Mouse (Mus musculus) hindlimb bud, embryonic 11.5 days (tissue): ENCODE results near the gene Rnaseh2c.

Source experiments
- DNase-seq: peaks from one replicate; pipeline ENCODE4 v3.0.0-alpha.2; 2012; ENCODE audit warnings: low read depth, low spot score; ENCODE audit errors: extremely low spot score

The Rnaseh2c gene

DNA sequence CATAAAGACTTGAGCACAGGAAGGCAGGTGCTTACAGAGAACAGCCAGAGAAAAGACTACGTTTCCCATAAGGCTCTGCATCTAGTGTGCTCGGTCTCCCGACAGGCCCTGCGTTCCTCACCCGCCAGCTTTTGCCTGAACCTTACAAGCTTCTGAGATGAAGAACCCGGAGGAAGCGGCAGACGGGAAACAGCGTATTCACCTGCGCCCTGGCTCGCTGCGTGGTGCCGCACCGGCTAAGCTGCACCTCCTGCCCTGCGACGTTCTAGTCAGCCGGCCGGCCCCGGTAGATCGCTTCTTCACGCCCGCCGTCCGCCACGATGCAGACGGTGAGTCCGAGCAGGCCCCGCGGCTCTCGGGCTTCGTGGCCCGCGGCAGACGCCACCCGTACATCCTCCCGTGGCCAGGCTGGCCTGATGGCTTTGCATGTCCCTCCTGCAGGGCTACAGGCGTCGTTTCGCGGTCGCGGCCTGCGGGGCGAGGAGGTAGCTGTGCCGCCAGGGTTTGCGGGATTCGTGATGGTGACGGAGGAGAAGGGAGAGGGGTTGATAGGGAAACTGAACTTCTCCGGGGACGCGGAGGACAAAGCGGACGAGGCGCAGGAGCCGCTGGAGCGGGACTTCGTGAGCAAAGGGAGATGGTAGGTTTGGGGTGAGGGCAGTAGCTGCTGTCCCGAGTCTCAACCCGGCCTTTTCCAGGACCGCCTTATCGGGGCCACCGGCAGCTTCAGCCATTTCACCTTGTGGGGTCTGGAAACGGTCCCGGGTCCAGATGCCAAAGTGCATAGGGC, at the start of gene Rnaseh2c:
Rnaseh2c (plus strand) TSS at position 122 of the 790 bp plus-strand sequence.
- DNase-seq: peak; percentile 52

DNA sequence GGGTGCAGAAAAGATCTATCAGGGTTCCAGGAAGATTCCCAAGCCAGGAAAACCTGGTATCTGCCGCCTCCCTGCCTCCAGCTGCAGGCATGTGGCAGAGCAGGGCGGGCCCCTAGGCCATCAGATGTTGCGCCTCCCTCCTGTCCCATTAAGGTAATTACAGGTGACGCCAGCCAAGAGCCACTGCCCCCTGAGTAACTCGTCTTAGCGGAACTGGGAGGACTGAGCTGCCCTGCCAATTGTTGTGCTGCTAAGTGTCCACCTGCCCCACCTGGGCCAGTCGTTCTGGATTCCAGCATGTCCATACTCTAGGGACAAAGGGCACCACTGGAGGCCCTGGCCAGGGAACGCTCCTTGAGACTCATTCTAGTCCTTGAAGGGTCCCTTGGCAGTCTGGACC, 47.9 kb upstream of the Rnaseh2c start:
- DNase-seq: no peak

DNA sequence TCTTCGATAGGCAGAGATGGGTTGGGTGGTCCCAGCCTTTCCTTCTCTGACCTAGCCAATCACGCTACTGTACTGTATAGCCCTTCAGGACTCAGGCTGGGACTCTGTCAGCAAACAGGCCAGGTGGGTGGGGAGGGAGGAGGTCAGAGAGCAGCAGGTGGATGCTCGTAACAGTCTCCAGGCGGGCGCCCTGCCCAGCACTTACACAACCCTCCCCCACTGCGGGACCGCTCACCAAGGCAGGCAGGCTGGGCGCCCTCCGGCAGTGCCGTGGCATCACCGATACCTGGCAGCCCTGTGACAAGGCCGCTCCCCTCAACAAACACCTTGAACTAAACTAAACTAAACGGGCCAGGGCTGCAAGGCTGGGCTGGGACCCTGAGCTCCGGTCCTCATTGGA, 47.5 kb upstream of the Rnaseh2c start:
- no peak for DNase-seq

DNA sequence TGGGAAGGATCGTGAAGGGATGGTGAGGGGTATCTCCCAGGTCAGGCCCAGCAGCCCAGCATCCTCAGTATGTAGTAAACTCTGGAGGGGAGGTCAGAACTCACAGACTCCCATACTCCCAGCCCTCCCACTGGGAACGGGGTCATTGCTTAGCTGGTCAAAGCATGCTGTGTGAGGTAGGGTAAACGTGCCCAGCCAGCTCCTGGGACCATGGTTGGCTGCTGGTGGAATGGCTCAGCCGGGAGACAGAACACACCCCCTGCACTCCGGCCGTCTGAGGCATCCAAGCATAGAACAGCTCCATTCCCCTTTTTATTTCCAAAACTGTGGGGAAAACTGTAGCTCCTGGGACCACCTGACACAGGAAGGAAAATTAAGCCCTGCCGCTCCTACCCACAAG, 43.5 kb upstream of the Rnaseh2c start:
- DNase-seq: no peak

DNA sequence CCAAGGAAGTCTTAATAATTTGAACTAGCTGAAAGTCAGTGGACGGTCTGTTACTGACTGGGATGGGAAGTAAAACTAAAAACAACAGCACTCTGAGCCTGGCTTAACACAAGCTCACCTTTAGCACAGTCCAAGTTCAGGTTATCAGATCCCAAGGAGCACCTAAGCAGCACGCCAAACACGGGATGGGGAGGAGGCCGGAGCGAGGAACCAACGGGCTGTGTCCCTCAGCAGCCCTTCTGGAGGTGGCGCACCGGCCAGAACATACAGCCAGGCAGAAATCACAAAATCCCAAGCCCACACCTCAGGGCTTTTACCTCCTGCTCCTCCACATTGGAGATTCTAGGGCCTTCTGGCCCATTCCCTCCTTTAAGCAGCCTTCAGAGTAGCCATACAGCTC, 42.9 kb upstream of the Rnaseh2c start:
- DNase-seq: no peak

DNA sequence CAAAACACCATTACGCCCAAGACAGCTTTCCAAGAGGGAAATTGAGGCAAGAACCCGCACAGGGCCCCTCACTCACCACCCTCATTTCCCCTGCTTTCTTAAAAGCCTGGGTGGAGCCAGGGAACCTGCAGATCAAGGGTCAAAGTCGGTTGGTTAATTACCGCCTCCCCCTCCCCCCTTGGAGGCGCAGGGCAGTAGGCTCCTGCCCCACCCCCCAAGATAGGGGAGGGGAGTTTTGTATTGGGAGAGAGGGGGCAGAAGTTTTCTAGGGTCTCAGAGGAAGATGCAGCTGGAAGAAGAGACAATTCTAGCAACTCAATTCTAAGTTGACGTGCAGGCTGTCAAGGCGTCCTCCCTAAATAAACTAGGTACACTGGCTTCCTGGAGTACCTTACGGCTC, 42.4 kb upstream of the Rnaseh2c start:
- no peak for DNase-seq

DNA sequence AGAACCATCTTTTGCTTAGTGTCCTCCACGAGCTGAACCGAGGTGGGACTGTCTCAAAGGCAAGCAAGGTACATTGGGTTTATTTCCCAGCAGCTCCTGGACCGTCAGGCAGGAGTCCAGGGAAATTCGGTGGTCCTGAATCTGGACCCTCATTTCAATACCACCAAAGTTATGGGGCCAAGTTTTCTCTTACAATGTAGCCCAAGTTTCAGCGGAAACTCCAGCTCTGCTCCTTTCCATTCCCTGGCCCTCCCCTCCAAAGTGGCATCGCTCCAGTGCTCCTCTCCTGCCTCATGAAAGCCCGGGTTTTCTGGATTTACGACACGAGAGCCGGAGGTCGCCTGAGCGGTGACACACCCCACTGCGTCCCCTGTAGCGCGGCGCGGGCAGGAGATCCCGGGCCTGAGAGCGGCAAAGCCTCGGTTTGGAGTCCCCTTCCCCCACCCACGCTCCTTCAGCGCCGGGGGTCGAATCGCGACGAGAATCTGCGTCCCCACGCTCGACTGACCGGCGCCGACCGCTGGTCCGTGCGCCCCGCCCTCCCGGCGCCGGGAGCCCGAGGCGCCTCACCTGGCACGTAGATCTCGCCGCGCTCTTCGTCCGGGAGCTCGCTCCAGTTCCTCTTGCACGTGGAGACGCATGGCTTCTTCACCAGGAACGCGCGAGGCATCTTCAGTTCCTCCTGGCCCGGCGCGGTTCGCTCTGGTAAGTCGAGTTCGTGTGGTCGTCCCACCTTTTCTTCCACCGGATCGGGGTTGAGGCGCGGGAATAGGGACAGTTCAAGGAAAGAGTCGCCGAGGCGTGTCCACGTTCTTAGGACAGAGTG, 41.8 kb upstream of the Rnaseh2c start:
- no peak for DNase-seq

DNA sequence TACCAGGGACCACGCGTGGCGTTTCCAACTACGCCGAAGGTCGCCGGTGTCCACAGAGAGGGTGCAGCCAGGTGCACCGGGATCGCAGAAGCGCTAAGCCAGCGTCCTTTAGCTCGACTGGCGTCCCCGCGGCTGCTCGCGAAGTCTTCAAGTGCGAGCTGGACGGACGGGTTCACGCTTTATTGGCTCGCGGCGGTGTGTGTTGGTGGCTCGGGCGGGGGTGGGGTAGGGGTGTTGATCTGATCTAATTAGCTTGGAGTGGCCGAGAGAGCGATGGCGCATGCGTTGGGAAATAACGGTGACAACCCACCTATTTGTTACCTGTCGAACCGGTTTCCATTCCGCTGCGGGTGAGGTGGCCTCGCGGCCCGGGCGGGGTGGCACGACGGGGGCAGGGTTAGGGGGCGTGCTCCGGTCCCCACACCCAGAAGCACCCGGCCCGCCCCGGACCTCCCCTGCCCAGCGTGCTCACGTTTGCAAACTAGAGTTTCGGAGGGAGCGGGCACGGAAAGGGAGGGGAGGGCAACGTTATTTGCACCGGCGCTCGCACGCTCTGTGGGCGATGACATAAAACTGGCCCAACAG, 41.1 kb upstream of the Rnaseh2c start, which contains the start of gene Ovol1:
Ovol1 (minus strand) TSS at position 190 of the 585 bp plus-strand sequence.
- no peak for DNase-seq

DNA sequence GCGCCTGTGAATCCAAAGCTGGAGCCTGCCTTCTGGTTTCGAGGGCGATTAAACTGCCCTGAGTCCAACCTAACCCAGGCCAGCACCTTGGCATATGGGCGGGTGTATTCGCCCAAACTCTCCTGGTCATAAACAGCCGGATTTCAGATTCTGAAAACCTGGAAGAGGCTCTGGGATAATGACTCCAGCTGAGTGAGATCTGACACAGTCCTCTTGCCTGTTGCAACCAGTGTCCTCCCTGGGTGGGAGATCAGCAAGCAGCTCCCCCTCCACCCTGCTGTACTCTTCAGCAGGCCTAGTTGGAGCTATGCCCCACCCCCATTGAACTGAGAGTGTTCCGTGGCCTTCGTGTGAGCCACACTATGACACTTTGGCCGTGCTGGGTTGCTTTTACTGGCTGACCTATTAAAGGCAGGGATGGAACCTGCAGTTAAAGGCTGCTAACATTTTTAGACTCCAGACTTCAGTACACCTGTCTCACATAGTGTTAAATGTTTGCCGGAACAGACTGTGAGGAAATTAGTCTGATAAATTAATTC, 40.4 kb upstream of the Rnaseh2c start:
- no peak for DNase-seq

DNA sequence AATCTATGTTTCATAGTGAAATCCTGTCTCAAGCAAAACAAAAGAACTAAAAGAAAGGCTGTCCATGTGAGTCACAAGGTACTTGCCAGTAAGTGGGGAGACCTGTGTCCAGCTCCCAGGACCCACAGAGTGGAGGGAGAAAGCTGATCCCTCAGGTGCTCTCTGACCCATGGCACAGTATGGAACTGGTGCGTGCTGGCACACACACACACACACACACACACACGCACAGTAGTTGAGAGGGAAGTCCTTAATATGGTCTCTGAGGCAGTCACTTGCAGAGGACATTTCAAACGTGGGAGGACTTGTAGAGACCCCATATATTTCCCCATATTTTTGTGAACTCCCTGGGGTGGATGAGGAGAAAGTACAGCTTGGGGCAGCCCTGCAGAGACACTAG, 39.8 kb upstream of the Rnaseh2c start:
- no peak for DNase-seq

DNA sequence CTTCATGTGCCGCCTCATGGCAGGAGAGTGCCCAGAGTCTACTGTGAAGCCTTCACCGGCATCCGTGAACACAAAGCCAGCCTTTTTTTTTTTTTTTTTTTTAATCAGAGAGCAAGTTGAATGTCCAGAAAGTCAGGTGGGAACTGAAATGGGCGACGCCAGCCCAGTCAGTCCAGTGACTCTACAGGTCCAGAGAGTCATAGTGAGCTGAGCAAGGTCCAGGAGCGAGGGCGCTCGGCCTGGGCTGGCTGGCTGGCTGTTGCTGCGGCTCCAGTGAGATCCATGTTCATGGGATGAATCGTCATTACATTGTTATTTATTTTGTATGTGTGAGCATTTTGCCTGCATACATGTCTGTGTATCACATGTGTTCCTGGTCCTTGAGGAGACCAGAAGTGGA, 38.9 kb upstream of the Rnaseh2c start:
- DNase-seq: no peak

DNA sequence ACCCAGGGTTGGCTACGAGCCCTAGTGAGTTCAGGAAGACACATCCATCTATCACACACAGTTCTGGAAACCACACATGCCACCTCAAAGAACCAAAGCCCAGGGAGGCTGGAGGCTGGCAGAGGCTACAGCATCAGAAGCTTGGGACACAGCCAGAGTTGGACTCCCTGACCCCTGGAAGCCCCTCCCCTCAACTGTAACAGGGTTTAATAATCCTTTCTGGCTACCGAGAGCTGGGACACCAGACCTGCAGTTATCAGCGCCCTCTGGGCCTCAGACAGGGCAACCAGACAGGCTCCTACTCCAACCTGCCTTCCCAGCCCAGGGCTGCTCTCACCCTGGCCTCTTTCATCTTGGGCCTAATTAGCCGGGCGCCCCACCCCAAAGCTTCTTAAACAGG, 35.4 kb upstream of the Rnaseh2c start:
- no peak for DNase-seq

DNA sequence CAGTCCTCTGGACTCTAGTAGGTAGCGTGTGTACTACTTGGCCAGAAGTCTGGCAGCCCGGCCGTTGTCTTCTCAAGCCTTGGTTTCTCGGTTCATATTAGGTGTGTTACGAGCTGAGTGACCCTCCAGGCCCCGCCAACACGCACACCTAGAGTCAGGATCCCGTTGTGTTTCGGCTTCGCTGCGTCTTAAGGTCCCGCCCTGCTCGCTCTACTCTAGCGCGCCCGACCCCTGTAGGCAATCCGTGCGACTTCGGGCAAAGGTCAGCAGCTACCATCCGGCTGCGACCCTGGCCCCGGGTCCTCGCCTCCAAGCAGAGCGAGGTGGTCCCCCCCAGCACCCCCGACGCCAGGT, 34.5 kb upstream of the Rnaseh2c start:
- no peak for DNase-seq

DNA sequence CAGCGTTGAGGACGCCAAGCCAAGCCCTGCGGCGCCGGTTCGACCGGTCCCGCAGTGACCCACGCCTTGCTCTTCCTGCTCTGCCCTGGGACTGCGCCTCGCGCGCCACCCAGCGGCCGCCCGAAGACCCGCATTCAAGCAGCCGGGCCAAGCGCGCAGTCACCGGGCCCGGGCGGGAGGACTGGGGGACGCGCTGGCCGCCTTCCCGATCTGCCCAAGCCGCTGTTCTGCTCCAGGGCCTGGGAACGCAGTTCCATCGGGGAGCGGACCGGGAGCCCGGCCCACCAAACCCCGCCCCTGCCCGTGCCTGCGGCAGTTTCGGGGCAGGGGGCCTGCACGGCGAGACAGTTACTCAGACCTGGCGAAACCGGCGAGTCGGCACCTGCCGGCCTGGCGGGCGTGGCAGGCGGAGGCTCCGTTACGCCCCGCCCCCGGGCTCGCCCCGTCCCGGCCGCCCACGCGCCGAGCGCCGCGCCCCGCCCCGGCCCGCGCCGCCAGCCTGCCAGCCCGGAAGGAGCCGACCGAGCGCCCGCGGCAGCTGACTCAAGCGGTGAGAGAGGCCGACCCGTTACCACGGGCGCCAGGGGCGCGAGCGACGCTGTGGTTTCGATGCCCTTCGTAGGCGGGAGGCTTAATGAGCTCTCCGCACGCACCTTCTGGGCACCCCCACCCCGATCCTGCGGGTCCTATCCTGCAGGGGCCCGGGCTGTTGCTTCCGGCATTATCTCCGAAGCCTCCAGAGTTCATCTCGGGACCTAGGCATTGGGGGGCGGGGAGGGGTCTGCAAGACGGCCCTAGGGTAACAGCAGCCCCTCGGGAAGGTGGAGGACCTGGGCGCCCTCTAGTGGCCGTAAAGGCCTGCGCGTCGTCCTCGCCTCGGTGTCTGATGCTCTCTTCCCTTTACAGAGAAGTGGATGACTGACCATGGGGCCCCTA, 33.9 kb upstream of the Rnaseh2c start, which contains the start of gene Ap5b1:
Ap5b1 (plus strand) TSS at position 492 of the 936 bp plus-strand sequence.
- peak; percentile 57 for DNase-seq

DNA sequence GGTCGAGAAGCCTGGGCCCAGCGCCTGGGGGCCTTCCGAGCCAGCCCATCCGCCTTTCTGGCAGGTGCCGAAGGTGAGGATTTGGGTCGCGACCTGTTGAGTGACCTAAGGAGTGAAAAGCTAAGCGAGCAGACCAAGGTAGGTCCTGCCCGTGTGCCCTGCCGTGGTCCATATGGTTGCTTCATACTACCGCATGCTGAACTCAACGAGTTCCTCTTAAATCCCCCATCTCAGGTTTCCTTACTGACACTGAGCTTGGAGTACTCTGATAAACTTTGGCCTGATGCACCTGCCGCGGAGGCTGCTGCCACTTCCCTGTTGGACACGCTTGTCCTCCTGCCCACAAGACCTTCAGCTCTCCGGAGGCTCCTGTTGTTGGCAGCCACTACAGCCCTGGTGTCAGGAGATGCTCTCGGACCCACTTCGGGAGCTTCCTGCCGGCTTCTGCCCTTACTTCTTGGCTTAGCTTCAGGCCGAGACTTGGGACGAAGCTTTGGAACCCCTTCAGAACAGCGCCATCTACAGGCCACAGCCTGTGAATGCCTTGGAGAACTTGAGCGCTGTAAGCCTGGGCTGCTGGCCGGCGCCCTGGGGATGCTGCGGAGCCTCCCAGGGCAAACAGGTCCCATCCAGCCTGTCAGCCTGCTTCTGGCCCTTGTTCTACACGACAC, 33.1 kb upstream of the Rnaseh2c start:
- DNase-seq: peak; percentile 82

DNA sequence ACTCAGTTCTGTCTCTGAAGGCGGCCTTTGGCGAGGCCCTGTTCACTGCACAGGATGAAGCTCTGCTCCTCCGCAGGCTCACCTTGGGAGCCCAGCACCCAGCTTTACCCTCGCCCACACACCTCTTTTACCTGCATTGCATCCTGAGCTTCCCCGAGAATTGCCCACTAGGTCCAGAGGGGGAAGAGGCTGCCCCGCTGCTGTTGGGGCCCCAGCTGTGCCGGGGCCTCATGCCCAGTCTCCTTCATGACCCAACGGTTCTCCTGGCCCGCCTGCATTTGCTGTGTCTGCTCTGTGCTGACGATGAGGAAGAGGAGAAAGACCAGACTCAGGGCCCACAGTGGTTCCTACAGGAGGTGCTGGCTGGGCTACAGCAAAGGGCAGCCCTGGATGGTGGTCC, 32.2 kb upstream of the Rnaseh2c start:
- no peak for DNase-seq

DNA sequence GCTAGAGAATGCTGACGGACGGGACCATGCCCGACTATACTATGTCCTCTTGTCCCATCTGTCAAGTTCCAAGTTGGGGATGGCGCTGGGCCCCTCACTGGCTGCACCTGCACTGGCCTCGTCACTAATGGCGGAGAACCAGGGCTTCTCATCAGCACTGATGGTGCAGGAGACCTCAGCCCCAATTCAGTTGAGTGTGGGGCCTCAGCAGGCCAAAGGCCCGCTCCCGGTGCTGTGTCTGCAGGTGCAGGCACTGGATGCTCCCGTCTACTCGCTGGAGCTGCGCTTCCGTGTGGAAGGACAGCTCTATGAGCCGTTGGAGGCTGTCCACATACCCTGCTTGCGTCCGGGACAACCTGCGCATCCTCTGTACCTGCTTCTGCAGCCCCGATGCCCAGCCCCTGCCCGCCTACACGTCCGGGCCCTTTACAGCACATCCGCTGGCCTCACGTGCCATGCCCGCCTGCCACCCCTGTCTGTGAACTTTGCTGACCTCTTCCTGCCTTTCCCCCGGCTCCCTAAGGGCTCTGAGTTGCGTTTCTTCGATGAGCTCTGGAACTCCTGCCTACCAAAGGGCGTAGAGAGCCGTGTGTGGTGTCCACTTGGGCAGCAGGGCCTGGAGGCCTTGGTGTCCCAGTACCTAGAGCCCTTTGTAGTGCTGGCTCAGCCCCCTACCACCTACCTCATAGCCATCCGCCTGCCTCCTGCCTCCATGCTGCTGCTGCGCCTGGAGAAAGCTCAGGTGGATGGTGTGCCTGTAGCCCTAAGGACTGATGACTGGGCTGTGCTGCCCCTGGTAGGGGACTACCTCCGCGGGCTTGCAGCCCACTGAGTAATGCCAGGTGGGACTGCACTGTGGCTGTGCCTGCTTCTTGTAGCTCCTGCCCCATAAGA, 31.1 kb upstream of the Rnaseh2c start:
- DNase-seq: no peak

DNA sequence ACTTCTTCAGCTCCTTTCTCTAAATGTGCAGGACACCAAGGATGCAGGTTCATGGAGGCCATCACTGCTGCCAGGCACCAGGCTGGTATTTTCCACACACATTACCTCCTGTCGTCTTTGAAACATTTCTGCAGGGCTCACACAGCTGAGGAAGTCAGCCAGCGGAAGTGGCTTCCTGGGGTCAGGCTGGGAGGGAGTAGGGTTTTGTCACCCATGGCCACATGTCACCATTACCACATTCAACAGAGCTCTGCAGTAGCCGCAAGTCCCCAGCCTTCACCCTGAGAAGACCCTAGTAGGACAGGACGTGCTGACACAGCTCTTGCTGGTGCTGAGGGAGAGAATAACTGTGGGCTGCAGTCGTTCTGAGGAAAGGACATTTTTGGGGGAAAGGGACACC, 29.8 kb upstream of the Rnaseh2c start:
- no peak for DNase-seq
